Mouse (Mus musculus): ENCODE results near the gene Lpin3.

Gene Lpin3

GRCm38 (mm10) chr2:160880453-160881195, at the start of gene Lpin3:
Lpin3 (plus strand) TSS chr2:160880670.
- DNase-seq (ENCODE audit: low read depth) = peak; percentile 82

- DNase-seq (ENCODE audit: low read depth) = no peak
Observed at GRCm38 (mm10) chr2:160840838-160841237, 39.6 kb upstream of the Lpin3 start.

GRCm38 (mm10) chr2:160847664-160848063, 32.8 kb upstream of the Lpin3 start:
- DNase-seq (ENCODE audit: low read depth) = no peak

- no peak for DNase-seq (ENCODE audit: low read depth)
Observed at GRCm38 (mm10) chr2:160848186-160848585, 32.3 kb upstream of the Lpin3 start.

- DNase-seq (ENCODE audit: low read depth) = no peak
Observed at GRCm38 (mm10) chr2:160849617-160850240, 30.7 kb upstream of the Lpin3 start.

GRCm38 (mm10) chr2:160850360-160850759, 30.1 kb upstream of the Lpin3 start:
- no peak for DNase-seq (ENCODE audit: low read depth)

- no peak for DNase-seq (ENCODE audit: low read depth)
Observed at GRCm38 (mm10) chr2:160854687-160855086, 25.8 kb upstream of the Lpin3 start.

- no peak for DNase-seq (ENCODE audit: low read depth)
Observed at GRCm38 (mm10) chr2:160856359-160857102, 23.9 kb upstream of the Lpin3 start.

GRCm38 (mm10) chr2:160860363-160860762, 20.1 kb upstream of the Lpin3 start:
- DNase-seq (ENCODE audit: low read depth) = no peak

- no peak for DNase-seq (ENCODE audit: low read depth)
Observed at GRCm38 (mm10) chr2:160864112-160864511, 16.4 kb upstream of the Lpin3 start.

GRCm38 (mm10) chr2:160865266-160865665, 15.2 kb upstream of the Lpin3 start:
- DNase-seq (ENCODE audit: low read depth) = no peak

- no peak for DNase-seq (ENCODE audit: low read depth)
Observed at GRCm38 (mm10) chr2:160869446-160869845, 11.0 kb upstream of the Lpin3 start.

- no peak for DNase-seq (ENCODE audit: low read depth)
Observed at GRCm38 (mm10) chr2:160871310-160871709, 9.2 kb upstream of the Lpin3 start.

- no peak for DNase-seq (ENCODE audit: low read depth)
Observed at GRCm38 (mm10) chr2:160872395-160872794, 8.1 kb upstream of the Lpin3 start.

- DNase-seq (ENCODE audit: low read depth) = peak; percentile 66
Observed at GRCm38 (mm10) chr2:160872890-160873382, 7.5 kb upstream of the Lpin3 start, which contains the start of gene Zhx3. Zhx3 (minus strand) TSS chr2:160872998.

GRCm38 (mm10) chr2:160874231-160874877, 6.1 kb upstream of the Lpin3 start:
- no peak for DNase-seq (ENCODE audit: low read depth)

- DNase-seq (ENCODE audit: low read depth) = no peak
Observed at GRCm38 (mm10) chr2:160876115-160876514, 4.4 kb upstream of the Lpin3 start.

- no peak for DNase-seq (ENCODE audit: low read depth)
Observed at GRCm38 (mm10) chr2:160881462-160882101, 1.1 kb downstream of the Lpin3 start.

GRCm38 (mm10) chr2:160882436-160882835, 2.0 kb downstream of the Lpin3 start:
- DNase-seq (ENCODE audit: low read depth) = no peak

GRCm38 (mm10) chr2:160883912-160884311, 3.4 kb downstream of the Lpin3 start:
- DNase-seq (ENCODE audit: low read depth) = no peak

- DNase-seq (ENCODE audit: low read depth) = no peak
Observed at GRCm38 (mm10) chr2:160884830-160885229, 4.4 kb downstream of the Lpin3 start.

GRCm38 (mm10) chr2:160886221-160886620, 5.8 kb downstream of the Lpin3 start:
- no peak for DNase-seq (ENCODE audit: low read depth)

Data from fibroblast of lung, adult 2 months (primary cell).